Mouse (Mus musculus) kidney, postnatal 10 days (tissue): ENCODE measurements around the gene Epc2.

Experiments used
- DNase-seq: peaks from one replicate; pipeline ENCODE4 v3.0.0; 2021; ENCODE audit warnings: mixed read lengths

The Epc2 gene

DNA sequence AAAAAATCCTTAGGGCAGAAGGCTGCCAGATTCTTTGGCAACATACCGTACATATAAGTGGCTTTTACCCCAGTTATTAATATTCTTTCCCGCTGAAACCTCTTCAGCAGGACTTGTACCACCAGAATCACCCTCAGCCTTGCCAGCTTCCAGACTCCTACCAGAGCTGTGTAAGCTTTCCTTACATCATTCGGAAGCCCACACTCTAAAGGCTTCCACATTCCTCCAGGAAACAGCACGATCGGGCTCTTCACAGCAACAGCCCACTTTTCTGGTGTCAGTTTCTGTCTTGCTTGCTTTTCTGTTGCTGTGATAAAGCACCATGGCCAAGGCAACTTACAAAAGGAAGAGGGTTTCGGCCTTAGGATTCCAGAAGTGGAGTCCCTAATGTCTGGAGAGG lies 21.2 kb downstream of the Epc2 start:
- no peak for DNase-seq

DNA sequence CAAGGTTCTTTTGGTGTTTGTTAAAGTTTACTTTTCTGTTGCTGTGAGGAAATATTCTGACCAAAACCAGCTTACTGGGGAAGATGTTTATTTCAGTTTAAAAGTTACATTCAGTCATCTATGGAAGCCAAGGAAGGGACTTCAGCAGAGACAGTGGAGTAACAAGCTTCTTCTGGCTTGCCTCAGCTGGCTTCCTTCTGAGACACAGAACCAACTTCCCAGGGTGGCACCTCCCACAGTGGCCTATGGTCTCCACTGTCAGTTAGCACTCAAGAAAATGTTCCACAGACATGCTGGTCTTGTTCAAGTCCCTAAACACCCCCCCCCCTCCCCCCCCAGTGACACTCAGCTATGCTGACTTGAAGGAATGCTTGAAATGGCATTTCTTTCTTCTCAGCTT lies 30.9 kb downstream of the Epc2 start:
- no peak for DNase-seq

DNA sequence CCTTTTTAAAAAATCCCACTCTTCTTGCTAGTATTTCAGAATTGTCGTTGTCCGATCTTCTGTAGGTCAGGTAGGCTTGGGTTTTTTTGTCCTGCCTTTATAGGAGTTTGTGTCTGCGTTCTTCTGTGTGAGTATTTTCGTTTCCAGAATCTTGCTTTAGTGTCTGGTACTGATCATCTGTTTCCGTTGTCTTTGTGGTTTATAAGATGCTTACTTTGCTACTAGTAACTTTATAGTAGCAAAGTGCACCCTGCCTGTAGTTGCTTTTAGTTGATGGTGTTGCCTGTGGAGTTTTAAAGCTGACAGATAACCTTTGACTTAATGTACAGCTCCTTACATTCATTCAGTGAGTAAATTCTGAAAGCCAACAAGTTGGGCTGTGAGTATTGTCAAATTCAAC lies 32.1 kb downstream of the Epc2 start:
- no peak for DNase-seq

DNA sequence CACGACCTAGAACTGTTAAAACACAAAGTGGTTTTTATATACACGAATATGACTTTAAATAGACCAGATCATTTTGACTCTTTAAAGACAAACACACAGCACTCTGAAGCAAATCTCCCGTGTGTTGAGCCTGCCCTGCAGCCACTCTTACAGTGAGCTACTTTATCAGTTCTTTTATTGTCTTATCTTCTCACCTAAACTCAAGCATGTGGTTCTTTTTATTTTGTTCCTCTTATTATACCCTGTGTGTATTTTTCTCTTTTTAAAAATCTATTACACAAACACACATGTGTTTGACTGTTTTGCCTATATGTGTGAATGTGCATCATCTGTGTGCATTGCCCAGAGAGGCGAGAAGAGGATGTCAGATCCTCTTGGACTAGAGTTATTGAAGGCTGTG lies 50.1 kb downstream of the Epc2 start:
- no peak for DNase-seq

DNA sequence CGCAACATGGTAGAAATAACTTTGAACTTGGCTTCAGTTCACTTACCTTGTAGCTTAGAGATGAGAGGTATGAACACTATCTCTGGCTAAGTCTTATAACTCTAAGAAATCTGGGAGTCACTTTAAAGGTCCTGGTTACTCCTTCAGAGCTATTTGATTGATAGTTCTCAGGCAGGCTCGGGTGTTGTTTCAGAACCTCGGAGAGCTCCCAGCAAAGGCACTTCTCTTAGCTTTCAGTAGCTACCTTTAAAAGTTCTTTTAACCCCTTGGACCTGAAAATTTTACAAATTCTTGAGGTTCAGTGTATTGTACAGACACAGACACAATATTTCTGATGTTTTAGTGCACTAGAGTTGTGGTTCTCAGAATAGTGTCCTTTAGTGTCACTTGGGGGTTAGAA lies 52.3 kb downstream of the Epc2 start:
- peak; percentile 80 for DNase-seq

DNA sequence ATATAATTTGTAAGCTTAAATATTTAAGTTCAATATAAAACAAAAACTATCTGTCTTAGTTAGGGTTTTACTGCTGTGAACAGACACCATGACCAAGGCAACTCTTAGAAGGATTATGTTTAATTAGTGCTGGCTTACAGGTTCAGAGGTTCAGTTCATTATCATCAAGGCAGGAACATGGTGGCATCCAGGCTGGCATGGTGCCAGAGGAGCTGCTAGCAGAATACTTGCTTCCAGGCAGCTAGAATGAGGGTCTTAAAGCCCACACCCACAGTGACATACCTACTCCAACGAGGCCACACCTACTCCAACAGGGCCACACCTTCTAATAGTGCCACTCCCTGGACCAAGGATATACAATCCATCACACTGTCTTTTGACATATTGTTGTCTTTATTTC lies 53.9 kb downstream of the Epc2 start:
- peak; percentile 25 for DNase-seq

DNA sequence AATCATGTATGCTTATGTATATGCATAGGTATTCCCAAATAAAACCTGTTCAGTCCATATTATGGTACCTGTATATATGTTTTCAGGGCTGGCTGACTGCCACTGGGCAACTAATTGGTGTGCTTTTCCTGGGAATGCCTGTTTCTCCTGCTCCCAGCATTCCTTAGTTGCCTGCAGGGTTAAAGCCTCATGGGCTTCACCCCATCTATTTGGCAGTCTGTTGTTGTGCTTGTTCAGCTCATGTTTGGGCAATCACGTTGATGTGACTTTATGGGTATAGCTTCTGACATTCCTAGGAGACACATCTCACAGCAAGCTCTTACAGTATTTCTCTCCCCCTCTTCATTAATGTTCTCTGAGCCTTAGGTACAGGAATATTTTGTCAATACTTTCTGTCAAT lies 59.5 kb downstream of the Epc2 start:
- DNase-seq, result no peak

DNA sequence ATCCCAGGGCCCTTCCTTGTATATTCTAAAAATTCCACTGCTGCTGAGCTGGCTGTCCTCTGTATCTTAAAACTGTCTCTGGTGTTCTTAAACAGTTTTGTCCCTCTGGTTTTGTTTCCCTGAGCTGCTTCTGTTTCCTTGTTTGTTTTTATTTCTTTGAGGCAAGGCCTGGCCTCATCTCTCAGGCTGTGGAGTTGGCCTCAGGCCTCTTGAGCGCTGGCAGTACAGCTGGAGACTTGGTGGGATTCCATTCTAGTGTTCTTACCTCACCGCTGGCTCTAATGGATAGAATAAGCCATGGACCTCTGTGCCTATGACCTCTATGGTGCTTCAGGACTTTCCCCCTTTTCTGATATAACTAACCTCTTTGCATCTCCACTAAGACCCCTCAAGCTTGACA lies 64.7 kb downstream of the Epc2 start:
- DNase-seq, result no peak

DNA sequence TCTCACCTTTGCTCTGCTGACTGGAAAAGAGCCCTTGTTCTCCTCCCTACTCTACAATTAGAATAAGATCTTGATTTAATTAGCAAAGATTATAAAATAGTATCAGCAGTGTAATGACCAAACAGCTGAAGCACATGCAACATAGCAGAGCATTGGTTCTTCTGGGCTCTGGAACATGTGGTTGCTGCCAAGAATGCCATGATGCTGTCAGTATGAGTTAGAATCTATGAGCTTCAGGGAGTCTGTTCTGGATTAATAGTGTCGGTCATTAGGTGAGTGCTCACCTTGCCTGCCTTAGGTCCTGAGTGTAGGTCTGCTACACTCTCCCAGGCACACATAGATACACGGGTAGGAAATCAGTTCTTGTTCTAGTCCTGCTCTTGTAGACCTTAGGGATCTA lies 69.1 kb downstream of the Epc2 start:
- no peak for DNase-seq

DNA sequence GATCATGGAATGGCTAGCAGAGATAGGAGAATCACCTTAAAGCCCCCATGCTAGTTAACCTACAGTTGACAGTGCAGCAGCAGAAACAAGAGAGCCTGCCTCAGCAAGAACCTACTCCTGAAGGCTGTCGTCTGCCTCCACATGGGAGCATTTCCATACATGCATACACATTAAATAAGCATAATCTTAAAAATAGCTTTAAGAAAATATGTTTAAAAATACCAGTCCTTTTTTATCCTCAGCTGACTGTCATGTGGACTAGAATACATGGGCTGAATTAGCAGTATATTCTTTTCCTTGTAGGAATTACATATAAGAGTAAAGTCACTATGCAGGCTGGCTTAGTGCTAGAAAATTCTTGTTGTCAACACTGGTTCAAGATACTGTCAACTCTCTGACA lies 69.7 kb downstream of the Epc2 start:
- DNase-seq, result no peak

DNA sequence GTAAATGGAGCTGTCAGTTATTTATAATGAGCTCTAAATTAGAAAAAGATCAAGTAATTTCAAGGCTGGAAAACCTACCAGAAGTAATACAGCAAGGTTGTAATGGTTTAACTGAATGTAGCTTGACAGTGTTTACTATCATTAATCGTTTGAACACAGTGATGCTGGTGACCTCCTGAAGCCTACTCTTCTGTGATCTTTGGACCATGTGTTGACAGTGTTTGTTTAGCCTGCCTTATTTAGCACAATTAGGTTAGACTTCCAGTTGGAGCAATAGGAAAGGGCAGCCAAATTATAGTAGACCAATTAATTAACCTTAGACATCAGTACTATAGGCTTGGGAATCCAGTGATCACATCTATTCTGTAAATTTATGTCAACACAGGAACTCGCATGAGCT lies 70.3 kb downstream of the Epc2 start:
- DNase-seq, result no peak

DNA sequence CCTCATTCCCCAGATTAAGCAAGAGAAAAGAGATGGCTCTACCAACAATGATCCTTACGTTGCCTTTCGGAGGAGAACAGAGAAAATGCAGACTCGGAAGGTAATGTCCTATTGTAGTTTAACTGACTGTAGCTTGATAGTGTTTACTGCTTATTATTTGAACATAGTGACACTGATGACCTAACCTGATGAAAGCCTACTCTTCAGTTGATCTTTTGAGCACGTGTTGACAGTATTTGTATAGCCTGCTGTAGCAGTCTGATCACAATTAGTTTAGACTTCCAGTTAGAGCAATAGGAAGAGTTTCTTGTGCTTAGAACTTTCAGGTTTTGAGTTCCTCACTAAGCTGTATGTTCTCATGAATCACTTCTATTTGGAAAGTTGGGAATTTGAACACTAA lies 71.3 kb downstream of the Epc2 start:
- DNase-seq, result no peak

DNA sequence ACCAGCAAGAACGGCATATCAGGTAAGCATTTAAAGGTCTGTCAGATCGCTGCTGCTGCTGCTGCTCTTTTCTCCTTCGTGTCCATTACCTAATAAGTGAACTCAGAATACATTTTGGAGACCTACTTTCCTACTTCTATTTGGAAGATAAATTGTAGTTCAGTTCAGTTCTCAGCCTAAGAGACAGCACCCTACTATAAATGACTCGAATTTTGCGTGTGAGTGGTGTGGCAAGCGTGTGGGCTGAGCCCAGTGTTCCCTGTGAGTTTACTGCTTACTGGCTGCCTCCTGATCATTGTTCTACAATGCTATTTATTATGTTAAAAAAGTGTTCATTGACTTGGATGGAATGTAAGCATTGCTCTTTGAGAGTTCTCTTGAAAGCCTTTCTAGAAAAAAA lies 85.9 kb downstream of the Epc2 start:
- no peak for DNase-seq

DNA sequence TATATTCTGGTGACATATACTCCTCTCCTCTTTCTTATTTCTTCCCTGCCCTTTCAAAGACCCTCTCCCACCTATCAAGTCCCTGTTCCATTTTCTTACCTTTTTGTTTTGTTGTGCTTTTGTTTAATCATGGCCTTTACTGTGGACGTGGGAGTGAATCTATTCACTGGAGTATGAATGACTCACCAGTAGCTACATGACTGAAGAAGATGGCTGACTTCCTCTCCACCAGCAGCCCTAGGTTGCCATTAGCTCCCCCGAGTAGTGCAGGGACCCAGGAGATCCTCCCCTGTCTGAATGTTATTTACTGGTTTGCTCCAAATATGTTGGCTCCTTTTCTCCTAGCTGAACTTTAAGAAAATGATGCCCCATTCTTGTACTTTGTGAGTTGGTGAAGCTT lies 86.8 kb downstream of the Epc2 start:
- no peak for DNase-seq

DNA sequence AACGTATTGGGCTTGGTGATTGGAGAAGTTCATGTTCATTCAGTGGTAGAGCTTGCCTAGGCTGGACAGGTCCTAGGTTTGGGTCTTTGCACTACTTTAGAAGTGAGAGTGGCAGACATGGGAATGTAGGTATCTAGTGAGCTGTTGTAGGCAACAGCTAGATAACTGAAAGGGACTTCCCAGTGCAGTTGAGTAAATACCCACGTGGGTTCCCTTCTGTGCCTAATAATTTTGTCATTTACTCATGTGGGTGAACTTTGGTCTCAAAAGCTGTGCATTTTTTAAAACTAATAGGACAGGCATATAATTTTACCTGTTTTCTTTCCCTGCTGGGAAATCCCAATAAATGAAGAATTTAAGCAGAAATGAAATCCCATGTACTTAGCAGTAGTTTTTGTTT lies 88.5 kb downstream of the Epc2 start:
- DNase-seq, result no peak

DNA sequence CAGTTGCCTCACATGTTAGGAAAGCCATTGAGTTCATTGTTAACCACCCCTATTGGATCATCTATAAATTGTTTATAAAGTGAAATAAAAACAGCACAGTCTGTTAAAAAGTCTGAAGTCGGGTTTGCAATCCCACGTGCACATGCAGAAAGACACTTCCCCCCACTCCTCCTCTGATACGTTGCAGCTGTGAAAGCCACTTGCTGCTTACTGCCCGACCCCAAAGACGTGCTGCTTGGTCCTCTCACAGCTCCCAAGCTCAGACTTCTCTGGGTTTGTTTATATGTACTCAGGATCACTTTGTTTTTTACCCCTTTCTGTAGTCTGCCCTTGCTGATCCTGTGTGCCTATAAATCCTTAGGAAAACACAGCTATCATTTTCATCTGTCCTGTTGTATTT lies 96.5 kb downstream of the Epc2 start:
- peak; percentile 46 for DNase-seq

DNA sequence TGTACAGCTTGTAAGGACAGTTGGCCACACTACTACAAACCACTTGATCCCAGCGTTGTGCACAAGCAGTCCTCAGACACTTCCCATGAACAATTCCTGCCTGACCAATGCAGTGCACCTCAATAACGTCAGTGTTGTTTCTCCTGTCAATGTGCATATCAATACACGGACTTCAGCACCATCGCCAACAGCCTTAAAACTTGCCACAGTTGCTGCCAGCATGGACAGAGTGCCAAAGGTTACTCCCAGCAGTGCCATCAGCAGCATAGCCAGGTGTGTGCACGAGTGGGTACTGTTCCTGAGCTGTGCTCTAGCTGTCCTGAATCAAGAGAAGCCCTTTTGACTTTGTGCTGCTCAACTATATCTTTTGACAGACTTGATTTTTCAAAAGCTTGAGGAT lies 97.2 kb downstream of the Epc2 start:
- DNase-seq, result no peak

DNA sequence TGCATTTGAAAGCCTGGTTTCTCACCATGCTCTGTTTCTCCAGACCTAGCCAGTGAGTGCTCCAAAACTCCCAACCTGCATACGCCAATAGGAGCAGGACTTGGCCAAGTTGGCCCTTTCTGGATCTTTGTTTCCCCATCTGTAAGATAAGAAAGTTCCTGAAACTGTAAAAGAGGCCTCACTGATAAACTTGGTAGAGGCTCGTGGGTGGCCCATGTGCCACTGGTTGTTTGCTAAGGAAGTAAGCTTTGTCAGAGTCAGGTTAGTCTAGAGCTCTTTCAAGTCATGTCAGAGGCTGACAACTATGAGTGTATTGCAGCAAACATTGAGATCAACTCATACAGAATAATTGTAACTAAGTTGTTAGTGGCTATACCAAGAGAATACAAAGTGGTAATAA lies 101.8 kb downstream of the Epc2 start:
- DNase-seq, result no peak

DNA sequence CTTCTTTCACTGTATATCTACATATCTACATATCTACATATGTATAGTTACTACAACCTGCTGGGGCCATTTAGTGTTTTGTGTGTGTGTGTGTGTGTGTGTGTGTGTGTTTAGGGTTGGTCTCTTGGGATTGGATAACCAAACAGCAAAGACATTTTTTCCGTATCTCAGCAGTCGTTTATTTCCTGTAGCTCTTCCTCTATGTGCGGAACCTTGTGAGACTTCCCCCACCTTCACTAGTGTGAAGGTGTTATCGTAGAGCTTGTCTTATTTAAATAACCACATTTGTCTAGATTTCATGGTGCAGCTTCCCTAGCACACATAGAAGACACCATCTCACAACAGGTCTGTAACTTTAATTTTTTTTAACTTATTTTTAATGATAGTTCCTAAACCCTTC lies 106.1 kb downstream of the Epc2 start:
- DNase-seq, result no peak

DNA sequence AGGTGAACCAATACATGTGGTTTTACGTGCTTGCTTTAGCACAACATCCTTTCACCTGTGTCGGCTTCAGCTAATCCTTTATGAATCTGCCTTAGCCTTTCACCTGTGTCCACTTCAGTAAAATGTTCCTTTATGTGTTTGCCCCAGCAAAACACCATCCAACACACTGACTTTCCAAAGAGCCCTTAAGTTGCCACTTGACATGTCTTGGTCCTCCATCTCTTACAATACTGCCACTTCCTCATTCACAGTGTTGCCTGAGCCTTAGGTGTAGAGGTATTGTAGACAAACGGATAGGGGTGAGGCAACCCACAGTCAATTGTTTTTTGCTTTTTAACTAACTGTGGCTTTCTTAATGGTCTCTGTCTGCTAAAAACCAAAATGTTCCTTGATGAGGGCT lies 107.1 kb downstream of the Epc2 start:
- DNase-seq, result no peak

DNA sequence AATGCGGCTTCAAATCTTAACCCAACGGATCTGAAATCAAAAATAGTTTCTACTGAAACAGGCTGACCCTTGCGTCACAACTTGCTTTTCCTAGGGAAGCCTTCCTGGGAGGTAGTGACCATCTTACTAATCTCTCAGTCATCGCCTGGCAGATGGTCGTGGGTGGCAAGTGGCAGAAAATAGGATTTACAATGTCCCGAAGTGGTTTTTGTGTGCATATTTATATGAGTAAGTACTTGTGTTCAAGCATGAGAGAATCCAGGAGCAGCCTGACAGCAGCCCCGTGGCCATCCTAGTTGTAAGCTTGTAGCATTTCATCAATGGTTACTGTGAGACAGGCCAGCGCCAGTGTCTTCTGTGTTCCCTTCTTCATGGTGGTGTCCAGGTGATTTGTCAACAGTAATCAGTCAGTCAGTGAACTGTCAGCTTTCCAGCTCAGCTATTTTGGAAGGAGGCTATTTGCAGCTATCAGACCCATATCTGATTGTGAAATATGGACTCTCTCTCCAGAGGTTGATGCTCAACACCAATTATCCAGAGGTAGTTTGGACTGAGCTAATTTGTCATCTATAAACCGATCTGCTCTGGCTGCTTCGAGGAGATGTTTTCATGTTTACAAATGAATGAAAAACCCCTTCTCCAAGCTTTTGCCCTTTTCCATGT lies 111.5 kb downstream of the Epc2 start:
- DNase-seq, result no peak

DNA sequence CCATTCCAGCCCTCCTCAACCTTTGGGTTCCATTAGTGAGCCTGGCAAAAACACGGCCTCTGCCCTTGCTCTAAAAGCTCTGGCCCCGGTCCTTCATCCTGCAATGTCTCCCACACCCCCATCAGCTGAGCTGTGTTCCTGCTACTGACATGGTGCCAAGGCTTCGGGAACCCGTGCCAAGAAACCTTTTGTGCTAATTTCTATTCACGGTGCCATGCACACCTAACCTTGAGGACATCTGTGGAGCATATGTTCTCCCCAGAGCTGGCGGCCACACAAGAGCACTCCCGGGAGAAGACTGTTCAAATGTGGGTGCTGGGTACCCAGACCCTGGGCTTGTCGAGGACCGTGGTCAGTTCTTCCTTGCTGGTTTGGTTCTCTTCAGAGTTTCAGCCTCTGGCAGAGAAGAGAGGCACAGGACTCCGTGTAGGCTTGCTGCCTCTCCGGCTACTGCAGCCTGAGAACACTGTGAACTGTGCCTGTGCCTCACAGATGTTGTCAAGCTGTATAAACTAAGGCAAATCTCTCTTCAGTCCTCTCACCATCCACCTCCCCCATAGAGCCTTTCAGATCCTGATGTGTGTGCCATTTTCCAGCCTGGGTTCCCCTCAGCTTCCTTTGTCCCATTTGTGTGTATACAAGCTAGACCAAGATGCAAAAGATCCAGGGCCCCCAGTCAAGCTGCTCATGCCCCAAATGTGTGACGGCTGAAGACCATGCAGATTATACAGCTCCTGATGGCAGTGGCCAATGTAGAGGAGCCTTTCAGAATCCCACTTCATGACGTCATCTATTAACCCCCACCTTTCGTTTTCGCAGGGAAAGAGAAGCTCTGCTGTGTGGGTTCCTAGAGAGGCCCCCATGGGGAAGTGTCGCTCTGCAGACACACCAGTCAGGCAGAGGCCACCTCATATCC lies 118.8 kb downstream of the Epc2 start:
- DNase-seq, result peak; percentile 56

DNA sequence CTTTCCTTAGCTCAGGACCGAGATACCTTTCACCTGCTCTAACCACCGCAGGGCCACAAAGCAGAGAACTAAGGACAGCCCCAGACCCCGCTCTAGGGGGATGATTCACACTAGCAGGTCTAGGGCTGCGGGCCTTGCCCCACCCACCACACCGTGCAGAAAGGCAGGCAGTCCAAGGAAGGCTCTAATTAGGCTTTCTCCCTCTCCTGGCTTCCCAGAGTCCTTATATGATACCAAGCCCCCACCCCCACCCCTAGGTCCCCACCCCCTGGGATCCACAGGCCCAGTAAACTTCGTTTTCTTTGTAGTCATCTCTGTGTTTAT lies 119.5 kb downstream of the Epc2 start:
- no peak for DNase-seq

DNA sequence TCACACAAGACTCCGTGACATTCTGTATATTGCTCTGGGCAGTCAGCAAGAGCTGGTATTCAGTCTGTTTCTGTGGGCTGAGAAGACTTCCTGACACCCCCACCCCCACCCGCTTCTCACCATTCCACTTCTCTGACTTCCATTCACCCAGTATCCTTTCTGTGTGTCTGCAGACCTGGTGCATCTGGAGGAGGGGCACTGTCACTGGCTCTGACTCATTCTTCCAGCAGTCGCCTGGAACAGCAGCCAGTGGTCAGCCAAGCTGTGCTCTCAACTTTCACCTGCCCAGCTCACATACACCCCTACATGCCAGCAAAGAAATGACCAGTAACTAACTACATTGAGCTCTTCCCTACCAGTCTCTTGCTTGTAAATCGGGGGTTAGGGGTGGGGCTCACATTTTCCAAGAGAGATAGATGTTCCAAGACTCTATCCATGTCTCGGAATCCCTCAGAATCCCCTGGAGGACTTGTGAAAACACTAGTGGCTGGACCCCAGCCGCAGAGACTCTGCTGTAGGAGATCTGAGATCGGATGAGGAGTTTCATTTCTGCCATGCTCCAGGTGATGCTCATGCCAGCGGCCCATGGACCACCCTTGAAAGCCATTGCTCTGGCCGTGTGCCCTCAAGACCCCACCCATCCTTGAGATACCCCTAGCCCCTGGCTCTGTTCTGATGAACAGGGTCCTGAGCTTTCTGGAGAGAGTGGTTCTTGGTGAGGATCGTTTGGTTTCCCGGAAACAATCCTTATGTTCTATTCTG lies 120.1 kb downstream of the Epc2 start:
- no peak for DNase-seq
